Mouse (Mus musculus) macrophage (primary cell): ENCODE data around the gene Myo1a. TPM values are rescaled to one million over a fixed set of nuclear protein-coding genes. Genes with fewer than 3 reads are reported as not detected.

Source experiments
- H3K27ac ChIP-seq: fragments of 350-480 bp; formaldehyde crosslinking; 2 replicates; pipeline ENCODE4 v1.9.0; 2021
- H3K36me3 ChIP-seq: fragments of 350-480 bp; formaldehyde crosslinking; 2 replicates; pipeline ENCODE4 v1.9.0; 2021; ENCODE audit errors: inconsistent target
- H3K4me3 ChIP-seq: fragments of 350-480 bp; formaldehyde crosslinking; 2 replicates; pipeline ENCODE4 v1.9.0; 2021; ENCODE audit errors: inconsistent target
- H3K79me2 ChIP-seq: fragments of 350-480 bp; formaldehyde crosslinking; 2 replicates; pipeline ENCODE4 v1.9.0; 2021; ENCODE audit errors: inconsistent target
- WGBS: methylation state at CpG from one replicate; pipeline ENCODE4 v1.1.7; 2026; ENCODE audit warnings: inconsistent platforms; ENCODE audit not compliant: missing documents; 5-methylcytosine and 5-hydroxymethylcytosine counted together
- polyA plus RNA-seq: library from polyadenylated mRNA; stranded (reverse); fragments of 250-400 nt; gene quantifications from 3 replicates; pipeline ENCODE4 v1.2.4, GENCODE M21; 2018; ENCODE audit warnings: inconsistent platforms

Gene Myo1a
- polyA plus RNA-seq, 1 experiment from 2014 or later = not detected

DNA sequence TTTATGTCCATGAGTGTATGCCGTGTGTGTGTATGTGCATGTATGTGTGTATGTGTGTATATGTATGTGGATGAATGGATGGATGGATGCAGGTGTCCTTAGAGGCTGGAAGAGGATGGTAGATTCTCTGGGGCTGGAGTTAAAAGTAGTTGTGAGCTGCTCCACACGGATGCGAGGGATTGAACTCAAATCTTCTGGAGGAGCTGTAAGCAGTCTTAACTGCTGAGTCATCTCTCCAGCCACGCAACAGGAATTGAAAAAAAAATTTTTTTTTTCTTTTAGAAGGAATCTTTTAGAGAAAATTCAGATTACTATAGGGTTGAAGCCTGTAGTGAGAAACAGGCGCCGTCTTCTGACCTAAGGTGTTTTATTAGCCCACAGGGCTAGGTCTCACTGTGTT lies 22.1 kb upstream of the Myo1a start:
- peaks cover 25% of the 10 kb centered on the region; the same call in 1 of the 2 replicates for H3K79me2 ChIP-seq
- H3K4me3 ChIP-seq = no peak overlapping the region
- no peak overlapping the region for H3K27ac ChIP-seq
- H3K36me3 ChIP-seq = no peaks in the 10 kb centered on the region
- 77% methylated on average over 6 of the region's 6 CpGs for WGBS

DNA sequence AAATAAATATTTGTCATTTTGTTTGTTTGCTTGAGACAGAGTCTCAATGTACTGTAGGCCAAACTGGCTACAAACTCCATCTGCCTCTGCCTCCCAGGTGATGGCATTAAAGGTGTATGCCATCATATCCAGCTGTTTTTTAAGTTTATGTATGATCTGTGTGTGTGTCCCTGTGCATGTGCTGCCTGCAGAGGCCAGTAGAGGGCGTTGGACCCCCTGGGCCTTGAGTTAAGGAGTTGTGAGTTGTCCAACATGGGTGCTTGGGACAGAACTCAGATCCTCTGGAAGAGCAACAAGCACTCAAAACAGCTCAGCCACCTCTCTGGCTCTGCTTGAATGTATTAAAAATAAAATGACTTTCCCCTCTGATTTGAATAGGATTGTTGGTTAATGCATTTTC lies 13.9 kb upstream of the Myo1a start:
- Histone ChIP-seq H3K79me2 (no peaks in the 10 kb centered on the region), H3K36me3 (no peaks in the 10 kb centered on the region; the same call in 1 of the 2 replicates), H3K27ac (no peak overlapping the region), H3K4me3 (no peak overlapping the region)
- 17% methylated on average over 1 of the region's 1 CpGs for WGBS

DNA sequence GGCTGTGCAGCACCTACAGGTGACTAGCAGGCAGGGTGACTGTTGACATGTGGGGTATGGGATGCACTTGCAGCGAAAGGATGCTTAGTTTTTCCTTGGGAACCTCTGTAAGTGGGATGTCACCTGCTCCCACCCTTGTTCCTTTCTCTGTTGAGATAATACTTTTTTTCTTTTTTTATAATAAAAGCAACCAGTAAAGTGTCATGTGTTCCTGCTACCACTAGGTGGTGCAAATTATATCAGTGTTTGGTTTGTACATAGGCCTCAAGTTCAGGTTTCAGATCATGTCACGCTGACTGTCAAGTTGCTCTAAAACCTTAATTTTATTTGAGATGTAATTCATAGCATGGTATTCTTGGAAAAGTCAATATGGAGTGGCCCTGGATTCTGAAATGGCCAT lies 10.3 kb upstream of the Myo1a start:
- H3K27ac ChIP-seq = no peak overlapping the region
- no peak overlapping the region for H3K4me3 ChIP-seq
- WGBS = 68% methylated on average over 2 of the region's 2 CpGs
- H3K79me2 ChIP-seq = no peaks in the 10 kb centered on the region
- no peaks in the 10 kb centered on the region; the same call in 1 of the 2 replicates for H3K36me3 ChIP-seq

DNA sequence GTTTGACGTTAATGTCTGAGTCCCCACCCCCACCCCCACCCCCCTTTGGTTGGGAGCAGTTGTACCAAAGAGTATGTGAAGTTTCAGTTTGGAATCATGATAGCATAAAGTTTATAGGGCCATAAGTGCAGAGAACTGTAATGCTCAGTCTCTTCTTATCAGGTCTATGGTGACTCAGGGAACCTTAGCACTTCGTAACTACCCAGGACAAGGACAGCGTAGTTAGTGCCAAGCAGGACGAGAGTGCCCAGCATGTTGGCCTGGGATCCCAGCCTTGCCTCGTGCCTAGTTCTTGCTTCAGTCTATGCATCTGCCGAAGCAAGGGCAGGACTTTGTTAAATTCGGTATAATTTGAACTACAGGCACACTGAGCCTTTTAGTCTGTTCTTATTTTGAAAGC lies 9.2 kb upstream of the Myo1a start:
- Histone ChIP-seq H3K79me2 (no peaks in the 10 kb centered on the region), H3K4me3 (no peak overlapping the region), H3K27ac (no peak overlapping the region), H3K36me3 (no peaks in the 10 kb centered on the region; the same call in 1 of the 2 replicates)
- WGBS = 93% methylated on average over 7 of the region's 7 CpGs

DNA sequence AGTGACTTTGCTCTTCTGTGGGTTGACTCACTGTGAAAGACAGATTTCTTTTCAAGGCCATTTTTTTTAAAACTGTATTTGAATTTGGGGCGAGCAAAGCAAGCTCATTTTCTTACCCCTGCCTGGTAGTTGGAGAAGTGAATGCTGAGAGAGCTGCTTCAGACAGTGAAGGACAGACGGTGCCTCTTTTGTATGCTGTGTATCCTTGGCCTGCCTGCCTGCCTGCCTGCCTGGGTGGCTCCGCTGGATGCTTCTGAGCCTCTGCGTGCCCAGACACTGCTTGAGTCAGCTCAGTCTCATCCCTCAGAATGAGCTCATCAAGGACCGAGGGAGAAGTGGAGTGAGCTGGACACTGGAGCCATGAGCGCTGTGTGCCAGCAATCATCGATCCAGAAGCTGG lies 6.0 kb upstream of the Myo1a start:
- Histone ChIP-seq H3K36me3 (no peaks in the 10 kb centered on the region; the same call in 1 of the 2 replicates), H3K4me3 (no peak overlapping the region), H3K27ac (no peak overlapping the region), H3K79me2 (no peaks in the 10 kb centered on the region)
- WGBS = 92% methylated on average over 7 of the region's 7 CpGs

DNA sequence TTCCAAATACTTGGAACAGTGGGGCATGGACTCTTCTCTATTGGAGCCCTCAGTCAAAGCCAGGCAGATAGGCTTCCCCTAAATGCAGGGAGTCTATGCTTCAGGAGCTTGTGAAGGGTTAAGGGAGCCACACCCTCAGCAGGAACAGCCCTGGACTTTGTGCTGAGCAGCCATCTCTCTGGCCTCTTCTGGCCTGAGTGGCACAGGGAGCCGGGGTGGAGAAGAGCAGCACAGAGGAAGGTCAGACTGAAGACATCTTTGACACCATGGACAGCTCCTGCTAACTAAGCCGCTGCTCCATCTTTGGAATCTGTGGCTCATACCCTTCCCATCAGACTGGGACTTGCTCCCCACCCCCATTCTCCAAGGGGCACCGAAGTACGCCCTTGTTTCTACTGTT lies 1.7 kb upstream of the Myo1a start:
- WGBS = 53% methylated on average over 4 of the region's 4 CpGs
- Histone ChIP-seq H3K4me3 (no peak overlapping the region), H3K79me2 (no peaks in the 10 kb centered on the region), H3K27ac (no peak overlapping the region), H3K36me3 (no peaks in the 10 kb centered on the region)

DNA sequence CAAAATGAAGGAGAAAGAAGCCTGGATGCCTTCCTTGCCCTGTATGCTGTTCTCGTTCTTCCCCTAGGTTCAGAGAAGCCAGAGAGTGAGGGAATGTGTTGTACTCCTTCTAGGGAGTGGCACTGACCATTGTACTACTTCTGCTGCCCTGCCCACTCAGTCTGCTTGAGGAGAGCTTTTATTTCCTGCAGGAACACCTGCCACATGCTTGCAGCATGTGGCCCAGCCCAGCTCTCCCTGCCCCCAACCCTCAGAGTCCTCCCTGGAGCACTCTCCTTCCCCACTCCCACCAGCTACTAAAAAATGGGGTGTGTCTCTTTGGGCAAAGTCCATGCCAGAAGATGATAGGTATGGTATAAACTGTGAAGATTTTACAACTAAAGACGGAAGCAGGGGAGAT lies 677 bp upstream of the Myo1a start:
- Histone ChIP-seq H3K79me2 (no peaks in the 10 kb centered on the region), H3K27ac (no peak overlapping the region), H3K36me3 (no peaks in the 10 kb centered on the region), H3K4me3 (no peak overlapping the region)
- WGBS = 74% methylated on average over 2 of the region's 2 CpGs

DNA sequence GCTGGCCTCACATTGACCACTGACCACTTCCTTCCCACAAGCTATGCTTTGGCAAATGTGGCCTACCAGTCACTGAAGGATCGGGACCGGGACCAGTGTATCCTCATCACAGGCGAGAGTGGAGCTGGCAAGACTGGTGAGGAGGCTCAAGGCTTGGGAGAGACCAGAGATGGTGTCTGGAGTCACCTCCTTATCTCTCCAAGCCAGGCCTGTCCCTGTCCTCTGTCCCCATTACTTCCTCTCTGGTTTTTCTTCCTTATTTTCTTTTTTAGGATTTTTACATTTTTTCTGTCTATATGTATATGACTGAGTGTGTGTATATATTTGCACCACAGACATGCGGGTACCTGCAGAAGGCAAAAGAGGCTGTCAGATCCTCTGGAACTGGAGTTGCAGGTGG lies 813 bp downstream of the Myo1a start:
- no peaks in the 10 kb centered on the region for H3K79me2 ChIP-seq
- H3K36me3 ChIP-seq = no peaks in the 10 kb centered on the region
- H3K27ac ChIP-seq = no peak overlapping the region
- WGBS = 55% methylated on average over 4 of the region's 4 CpGs
- H3K4me3 ChIP-seq = no peak overlapping the region

DNA sequence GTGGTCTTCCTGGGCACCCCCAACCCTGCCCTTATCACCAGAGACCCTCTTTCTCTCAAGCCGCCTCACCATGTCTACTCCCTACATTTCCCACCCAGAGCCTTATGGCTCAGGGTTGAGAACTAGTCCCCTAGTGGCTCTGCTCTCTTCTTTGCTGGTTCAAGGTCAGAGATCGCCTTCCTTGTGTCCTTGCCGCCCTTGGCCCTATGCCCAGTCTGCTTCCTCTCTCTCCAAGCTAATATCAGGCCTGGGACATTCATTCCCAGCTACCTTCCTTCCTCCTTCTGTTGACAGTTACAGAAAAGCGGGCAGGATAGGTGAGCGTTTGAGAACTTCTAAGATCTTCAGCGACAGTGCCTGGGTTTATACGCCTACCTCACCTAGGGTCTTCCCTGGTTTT lies 2.8 kb downstream of the Myo1a start:
- Histone ChIP-seq H3K36me3 (no peaks in the 10 kb centered on the region), H3K27ac (no peak overlapping the region), H3K4me3 (no peak overlapping the region), H3K79me2 (no peaks in the 10 kb centered on the region)
- WGBS = 78% methylated on average over 7 of the region's 7 CpGs

DNA sequence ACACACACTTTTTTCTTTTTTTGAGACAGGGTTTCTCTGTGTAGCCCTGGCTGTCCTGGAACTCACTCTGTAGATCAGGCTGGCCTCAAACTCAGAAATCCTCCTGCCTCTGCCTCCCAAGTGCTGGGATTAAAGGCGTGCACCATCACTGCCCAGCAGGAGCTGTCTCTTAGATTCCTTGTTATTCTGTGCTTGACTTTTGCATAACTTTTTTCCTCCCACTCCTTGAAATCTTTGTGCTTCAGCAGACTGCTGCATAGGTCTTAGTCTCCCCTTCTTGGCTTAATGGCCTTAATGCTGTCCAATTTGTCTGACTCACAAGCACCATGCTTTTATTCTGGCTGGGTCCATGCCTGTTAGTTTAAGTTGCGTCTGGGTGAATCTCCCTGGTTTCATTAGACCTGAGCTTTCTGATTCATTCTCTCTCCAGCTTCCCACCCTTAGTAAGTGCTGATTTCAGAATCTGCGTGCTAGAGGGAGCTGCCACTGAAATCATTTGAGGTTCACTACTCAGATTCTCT lies 3.9 kb downstream of the Myo1a start:
- Histone ChIP-seq H3K4me3 (no peak overlapping the region), H3K27ac (no peak overlapping the region), H3K36me3 (no peaks in the 10 kb centered on the region), H3K79me2 (no peaks in the 10 kb centered on the region)
- 94% methylated on average over 3 of the region's 3 CpGs for WGBS

DNA sequence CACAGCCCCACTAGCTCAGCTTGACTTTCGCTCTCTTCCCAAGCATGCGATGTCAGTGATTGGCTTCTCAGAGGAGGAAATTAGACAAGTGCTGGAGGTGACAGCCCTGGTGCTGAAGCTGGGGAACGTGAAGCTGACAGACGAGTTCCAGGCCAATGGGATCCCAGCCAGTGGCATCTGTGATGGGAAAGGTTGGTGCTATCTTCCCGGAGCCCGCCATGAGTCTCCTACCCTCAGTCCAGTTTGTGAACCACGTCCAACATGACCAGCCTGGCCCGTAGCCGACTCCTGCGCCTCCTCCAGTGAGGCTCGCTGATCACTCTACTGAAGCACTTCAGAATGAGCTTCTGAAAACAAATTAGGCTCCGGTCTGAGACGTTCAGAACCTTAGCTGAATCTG lies 5.4 kb downstream of the Myo1a start:
- H3K27ac ChIP-seq = no peak overlapping the region
- H3K4me3 ChIP-seq = no peak overlapping the region
- 88% methylated on average over 13 of the region's 13 CpGs for WGBS
- no peaks in the 10 kb centered on the region for H3K79me2 ChIP-seq
- H3K36me3 ChIP-seq = no peaks in the 10 kb centered on the region

DNA sequence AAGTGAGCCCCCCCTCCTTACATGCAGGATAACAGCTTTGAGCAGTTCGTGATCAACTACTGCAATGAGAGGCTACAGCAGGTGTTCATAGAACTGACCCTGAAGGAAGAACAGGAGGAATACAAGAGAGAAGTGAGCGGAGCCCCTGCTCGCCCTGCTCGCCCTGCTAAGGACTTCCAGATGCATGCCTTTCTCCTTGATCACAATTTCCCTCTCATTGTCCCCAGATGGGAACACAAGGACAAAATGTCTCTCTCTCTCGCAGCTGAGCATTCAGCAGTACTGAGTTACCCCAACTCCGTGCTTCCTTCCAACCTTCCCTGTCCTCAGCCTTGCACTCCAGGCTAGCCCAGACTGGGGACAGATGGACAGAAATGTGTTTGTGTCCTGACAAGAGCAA lies 7.8 kb downstream of the Myo1a start:
- Histone ChIP-seq H3K36me3 (no peaks in the 10 kb centered on the region), H3K27ac (no peak overlapping the region), H3K4me3 (no peak overlapping the region), H3K79me2 (no peaks in the 10 kb centered on the region)
- 88% methylated on average over 5 of the region's 6 CpGs for whole genome bisulfite sequencing

DNA sequence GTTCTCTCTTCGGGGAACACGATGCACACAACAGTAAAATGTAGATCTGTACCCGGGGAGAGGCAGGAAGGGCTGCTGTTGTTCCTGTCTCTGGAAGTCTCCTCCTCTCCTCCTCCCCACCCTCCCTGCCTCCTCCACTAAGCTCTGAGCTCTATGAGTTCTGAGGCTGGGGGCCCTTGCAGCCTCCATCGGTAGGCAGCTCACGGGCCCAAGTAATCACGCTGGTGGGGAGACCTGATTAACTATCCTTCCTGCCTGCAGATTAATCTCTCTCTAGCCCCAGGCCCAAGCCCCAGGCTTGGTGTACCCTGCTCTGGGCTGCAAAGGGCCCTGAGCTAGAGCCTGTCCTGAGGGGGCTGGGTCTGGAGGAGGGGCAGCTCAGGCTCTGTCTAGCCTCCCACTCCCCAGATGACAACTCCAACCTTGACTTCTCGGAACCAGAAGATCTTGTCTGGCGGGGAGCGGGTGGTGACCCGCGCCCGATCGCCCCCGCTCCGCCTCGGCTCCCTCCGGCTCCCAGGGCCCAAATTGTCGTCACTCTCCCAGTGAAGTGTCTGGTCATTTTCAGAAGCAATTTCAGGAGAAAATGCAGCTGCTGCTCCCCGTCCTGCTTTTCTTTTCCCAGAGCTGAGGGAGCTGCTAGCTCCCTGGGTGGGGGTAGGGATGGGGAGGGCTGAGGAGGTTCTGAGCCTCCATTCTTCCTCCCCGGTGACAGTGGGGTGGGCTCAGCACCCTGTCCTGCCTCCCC lies 16.9 kb downstream of the Myo1a start:
- WGBS = 69% methylated on average over 18 of the region's 20 CpGs
- no peaks in the 10 kb centered on the region for H3K79me2 ChIP-seq
- no peak overlapping the region for H3K4me3 ChIP-seq
- no peak overlapping the region for H3K27ac ChIP-seq
- H3K36me3 ChIP-seq = no peaks in the 10 kb centered on the region

DNA sequence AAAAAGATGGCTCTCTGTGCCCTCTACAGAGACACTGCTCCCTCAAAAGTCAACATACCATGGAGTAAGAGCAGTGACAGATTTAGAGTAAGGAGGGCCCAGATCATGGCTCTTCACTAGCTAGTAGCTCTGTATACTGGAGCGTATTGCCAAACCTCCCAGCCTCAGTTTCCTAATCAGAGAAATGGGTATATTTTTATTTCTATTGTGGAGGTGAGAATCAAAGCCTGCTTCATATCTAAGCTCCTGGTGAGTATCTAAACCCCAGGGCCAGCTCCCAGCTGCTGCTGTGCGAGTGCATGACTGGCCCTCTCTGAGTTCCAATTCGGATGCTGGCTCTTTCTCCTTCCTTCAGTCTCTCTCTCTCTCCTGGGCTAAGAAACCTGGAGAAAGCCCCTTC lies 19.2 kb downstream of the Myo1a start, which contains the start of gene Tac2:
Gene Tac2, plus strand, starts transcription at position 301 of the 400 bp plus-strand sequence.
- no peaks in the 10 kb centered on the region for H3K79me2 ChIP-seq
- no peak within 1 kb of the TSS for H3K27ac ChIP-seq
- WGBS = 91% methylated on average over 3 of the region's 3 CpGs
- H3K4me3 ChIP-seq = no peak within 1 kb of the TSS
- H3K36me3 ChIP-seq = no peaks in the 10 kb centered on the region

DNA sequence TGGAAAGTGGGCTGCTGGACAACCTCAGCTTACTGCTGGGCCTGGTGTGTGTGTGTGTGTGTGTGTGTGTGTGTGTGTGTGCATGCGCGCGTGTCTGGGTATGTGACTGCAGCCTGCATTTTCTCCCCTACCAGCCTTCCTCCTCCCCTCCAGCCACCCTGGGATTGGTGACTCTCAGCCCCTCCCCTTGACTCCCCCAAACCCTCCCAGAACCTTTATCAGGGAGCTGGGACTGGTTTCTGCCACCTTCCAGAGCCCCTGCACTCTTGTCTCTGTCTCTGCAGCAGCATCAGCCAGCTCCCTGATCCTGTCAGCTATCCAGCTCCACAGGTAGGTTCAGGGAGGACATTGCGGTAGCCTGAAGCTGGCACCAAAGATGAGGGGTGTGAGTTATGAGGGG lies 20.2 kb downstream of the Myo1a start:
- Histone ChIP-seq H3K4me3 (no peak overlapping the region), H3K36me3 (no peaks in the 10 kb centered on the region), H3K27ac (no peak overlapping the region), H3K79me2 (no peaks in the 10 kb centered on the region)
- WGBS = 87% methylated on average over 4 of the region's 4 CpGs

DNA sequence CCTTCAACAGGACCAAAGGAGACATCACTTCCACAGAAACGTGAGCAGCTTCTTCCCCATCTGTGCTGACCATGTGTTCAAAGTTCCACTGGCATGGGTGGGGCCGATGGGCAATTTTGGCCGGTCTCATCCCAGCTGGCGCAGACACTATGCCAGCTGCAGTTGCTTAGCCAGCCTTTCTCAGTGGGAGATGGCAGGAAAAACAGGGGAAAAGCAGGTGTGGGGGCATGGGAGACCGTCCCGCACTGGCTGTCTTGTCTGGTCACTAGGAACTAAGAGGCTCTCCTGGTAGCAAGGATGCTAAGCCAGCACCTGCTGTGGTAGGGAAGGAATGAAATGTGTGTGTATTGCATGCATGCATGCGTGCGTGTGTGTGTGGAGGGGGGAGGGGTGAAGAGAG lies 23.5 kb downstream of the Myo1a start:
- Histone ChIP-seq H3K79me2 (no peaks in the 10 kb centered on the region), H3K4me3 (no peak overlapping the region), H3K27ac (no peak overlapping the region), H3K36me3 (no peaks in the 10 kb centered on the region)
- 68% methylated on average over 8 of the region's 8 CpGs for WGBS
